Mouse (Mus musculus): ENCODE data around the gene Atp8a1.
"Not testable (repeated sequence)": the region's sequence is repeated elsewhere in the genome, so short reads cannot be mapped to it uniquely, and the experiment has no call there.

Gene Atp8a1

DNA sequence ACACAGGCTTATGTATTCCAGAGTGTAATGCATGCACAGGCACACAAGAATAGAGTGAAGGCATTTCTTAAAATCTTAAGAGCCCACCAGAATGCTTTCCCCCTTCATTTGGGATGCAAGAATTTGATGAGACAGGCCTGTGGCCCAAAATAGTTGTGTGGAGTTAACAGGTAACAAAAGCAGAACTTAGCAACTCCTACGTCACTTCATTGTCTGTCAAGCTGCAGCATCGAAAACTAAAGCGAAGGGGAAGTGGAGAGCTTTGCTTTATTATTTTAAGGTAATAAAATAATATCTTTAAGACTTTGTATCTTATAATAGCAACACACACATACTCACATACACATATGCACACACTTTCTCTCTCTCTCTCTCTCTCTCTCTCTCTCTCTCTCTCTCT lies 20.3 kb downstream of the Atp8a1 start:
- no peak for DNase-seq (ENCODE audit: low spot score in 2 of 2)

DNA sequence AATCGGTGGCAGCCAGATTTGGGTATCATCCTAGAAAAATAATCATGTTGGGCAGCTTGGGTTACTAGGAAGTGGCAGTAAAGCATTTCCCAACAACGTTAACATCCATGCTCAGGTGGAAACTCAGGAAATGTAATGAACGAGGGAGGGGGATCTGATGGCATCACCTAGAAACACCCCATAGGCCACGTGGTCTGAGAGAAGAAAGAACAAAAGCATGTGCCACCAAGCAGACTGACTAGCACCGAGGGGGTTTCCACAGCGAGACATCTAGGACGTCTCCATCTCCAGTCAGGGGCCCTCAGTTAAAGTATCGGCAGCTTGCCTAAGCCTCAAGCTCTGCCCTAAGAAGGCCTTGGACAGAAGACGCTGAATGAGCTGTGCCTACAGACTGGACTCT lies 21.0 kb downstream of the Atp8a1 start:
- no peak for DNase-seq (ENCODE audit: low spot score in 2 of 2)

DNA sequence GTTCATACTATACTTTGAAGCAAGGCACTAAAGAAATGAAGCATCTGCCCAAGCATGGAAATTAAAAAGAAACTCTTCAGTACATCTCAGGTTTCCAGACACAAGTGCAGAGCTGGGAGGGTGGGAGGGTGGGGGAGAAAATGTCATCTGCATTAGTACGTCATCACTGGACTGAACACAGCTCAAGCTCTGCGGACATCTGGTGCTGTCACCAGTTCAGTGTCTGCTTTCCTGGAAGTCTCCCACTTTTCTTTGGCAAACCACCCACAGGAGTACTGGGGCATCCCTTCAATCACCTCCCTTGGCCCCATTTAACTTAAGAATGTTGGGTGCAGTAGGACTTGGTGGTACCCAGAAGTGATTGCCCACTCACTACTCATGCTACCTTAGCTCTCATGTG lies 22.6 kb downstream of the Atp8a1 start:
- DNase-seq (ENCODE audit: low spot score in 2 of 2), result no peak

DNA sequence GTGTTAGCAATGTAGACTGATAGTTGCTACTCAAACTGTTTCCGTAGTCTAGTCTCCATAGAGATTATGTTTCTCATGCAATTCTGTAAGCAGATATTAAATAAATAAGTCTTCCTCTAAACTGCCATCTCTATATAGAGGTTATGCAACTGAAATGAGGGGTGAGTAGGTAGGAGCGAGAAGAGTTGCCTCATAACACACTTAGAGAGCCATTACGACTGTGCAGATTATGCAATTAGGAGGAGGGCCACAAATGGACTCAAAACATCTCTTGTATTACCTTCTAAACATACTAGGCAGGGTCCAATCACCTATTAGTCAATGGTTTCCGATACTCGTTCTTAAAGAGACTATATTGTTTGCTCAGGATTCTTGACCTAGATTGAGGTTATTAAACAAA lies 23.5 kb downstream of the Atp8a1 start:
- DNase-seq (ENCODE audit: low spot score in 2 of 2), result no peak

DNA sequence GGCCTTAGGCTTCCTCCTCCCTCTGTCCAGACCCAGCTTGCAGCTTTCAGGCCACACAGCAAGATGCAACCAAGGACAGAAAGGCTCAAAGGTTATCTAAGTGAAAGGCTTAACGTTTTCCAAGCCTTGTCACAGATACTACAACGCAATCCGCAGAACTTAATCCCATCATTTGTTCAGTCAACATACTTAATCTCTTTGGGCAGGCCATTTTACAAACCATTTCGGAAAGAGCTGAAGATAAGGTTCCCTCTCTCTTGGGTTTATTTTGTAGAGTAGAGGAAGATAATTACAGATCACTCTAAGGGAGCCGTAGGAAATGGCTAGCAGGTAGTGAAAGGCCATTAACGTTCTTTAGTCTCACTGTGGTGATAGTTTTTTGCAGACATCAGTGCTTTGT lies 24.6 kb downstream of the Atp8a1 start:
- DNase-seq (ENCODE audit: low spot score in 2 of 2), result no peak

DNA sequence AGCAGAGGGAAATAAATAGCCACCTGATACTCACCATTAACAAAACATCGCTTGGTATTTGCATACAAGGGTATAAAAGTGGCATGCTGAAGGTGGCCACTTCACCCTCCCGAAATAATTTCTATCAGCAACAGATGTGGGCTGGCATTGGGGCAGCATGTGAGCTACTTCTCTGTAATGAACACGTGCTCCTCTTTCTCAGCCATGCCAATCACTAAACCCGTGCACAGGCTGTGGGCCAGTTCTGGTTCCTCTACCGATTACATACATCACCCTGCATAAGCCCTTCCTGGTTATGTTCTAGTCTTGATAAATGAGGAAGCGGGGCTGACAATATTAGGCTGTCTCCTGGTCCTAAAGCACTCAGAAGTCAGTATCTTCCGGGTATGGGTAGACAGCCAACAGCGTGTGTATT lies 25.2 kb downstream of the Atp8a1 start:
- DNase-seq (ENCODE audit: low spot score in 2 of 2), result no peak

DNA sequence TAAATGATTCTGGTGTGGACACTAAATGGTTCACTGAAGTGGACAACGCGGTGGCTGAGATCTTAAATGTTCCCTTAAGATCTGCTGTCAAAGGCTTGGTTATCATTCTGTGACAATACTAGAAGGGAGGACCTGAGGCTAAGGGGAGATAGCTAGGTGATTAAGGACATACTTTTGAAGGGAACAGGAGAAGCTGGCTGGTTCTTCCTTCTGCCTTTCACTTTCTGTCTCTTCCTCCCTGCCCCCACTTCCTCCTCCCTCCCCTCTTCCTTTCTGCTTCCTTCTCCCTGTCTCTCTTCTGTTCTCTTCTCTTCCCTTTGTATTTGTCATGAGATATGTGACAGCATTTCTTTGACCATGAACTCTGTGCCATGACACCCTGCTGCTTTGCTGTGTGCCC lies 26.0 kb downstream of the Atp8a1 start:
- no peak for DNase-seq (ENCODE audit: low spot score in 2 of 2)

DNA sequence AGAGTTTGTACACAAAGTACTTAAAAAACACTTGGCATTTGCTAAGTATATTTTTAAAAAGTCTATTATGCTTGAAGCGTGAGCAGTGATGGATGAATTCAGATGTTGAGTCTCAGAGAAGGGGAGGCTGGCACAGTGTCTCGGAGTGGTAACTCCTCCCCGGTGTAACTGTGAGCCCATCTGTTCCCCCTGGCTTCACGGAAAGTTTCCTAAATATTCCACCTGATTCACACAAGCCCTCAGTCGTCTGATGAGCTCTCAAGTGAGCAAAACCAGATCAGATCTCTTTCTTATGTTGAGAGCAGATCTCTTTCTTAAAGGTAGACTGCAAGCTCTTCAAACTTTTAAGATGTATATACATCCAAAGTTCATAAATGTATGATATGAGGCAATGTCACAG lies 27.8 kb downstream of the Atp8a1 start:
- DNase-seq (ENCODE audit: low spot score in 2 of 2), result no peak

DNA sequence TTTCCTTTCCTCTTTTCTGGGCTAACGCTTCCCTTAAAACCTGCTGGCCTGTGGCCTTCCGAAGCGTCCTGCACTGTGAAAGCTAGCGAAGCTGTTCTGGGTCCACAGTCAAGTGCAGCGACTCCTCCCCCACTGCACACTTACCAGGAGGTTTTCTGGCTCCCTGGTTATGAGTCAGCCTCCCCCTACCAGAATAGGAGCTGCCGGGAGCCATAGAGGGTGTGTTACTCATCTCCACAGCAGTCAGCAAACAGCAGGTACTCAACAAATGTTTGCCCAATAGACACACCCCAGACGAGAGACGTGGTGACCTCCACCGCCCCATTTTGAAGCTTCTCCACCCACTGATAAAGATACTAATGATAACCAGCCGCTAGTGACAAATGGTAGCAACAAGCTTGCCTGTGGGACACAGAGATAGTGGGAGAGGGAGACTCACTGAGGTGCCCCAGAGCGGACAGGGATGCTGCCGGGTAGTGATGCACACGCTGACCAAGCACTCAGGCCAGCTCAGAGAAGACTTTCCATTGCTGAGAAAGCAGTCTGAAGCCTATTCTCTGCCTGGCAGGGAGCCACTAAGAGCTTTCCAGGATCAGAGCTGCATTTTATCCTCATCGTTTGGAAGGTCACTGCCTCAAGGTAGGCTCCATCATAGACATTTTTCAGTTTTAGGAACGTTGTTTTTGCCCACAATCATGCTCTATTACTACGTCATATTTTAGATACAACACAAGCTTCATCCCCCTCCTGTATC lies 31.5 kb downstream of the Atp8a1 start:
- DNase-seq (ENCODE audit: low spot score in 2 of 2), result peak in 1 of 2 experiments; percentile 10

DNA sequence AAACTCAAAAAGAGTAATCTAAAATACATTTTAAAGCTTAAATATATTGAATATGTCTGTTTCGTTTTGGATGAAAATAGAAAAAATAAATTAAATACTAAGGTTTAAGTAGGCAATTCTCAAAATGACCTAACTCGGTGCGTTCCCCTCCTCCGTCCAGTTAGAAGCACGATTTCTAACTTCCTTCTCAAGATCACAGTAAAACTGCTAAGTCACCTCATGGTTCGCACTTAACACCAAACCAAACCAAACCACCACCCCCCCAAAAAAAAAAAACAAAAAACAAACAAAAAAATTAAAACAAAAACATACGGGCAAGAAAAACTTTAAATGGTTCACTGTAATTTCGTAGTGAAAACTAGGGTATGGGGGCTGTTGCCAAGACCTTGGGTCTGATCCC lies 32.2 kb downstream of the Atp8a1 start:
- DNase-seq (ENCODE audit: low spot score in 2 of 2), result not testable (repeated sequence)

DNA sequence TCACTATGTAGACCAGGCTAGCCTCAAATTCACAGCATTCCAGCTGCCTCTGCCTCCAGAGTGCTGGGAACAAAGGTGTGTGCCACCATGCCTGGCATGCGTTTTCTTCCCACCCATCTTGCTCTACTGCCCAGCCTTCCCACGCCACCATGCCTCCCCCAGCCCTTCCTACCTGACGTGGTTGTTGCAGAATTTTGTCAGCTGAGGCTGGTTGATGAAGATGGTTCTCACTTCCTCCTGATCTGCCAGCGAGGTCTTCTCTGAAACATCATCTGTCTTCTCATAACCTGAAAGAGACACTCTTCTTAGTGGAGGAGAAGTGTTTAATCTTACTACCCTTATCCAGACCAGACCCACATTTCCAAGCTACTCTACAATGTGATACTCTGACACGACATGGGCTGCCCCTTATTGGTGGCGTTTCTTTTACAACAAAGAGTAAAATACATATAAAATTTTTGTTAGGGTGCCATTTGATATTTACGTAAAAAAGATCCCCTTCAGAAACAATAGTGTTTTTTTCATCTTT lies 32.7 kb downstream of the Atp8a1 start:
- DNase-seq (ENCODE audit: low spot score in 2 of 2), result no peak

DNA sequence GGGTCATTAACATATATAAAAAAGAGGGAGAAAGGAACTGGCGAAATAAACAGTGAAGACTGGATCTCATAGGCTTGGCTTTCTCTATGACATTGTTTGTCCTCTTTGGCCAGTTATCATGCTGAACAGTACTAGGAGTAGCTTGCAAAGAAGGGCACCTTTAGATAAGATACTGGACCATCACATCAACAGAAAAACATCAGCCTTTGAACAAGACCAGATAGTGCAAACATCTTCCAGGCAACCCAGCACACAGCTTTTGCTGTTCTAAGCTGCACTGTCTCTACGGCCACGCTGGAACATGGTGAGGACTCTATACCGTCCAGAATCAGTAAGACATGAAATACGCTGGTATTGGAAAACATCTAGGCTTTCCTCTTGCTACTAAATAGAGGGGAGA lies 33.9 kb downstream of the Atp8a1 start:
- DNase-seq (ENCODE audit: low spot score in 2 of 2), result no peak

DNA sequence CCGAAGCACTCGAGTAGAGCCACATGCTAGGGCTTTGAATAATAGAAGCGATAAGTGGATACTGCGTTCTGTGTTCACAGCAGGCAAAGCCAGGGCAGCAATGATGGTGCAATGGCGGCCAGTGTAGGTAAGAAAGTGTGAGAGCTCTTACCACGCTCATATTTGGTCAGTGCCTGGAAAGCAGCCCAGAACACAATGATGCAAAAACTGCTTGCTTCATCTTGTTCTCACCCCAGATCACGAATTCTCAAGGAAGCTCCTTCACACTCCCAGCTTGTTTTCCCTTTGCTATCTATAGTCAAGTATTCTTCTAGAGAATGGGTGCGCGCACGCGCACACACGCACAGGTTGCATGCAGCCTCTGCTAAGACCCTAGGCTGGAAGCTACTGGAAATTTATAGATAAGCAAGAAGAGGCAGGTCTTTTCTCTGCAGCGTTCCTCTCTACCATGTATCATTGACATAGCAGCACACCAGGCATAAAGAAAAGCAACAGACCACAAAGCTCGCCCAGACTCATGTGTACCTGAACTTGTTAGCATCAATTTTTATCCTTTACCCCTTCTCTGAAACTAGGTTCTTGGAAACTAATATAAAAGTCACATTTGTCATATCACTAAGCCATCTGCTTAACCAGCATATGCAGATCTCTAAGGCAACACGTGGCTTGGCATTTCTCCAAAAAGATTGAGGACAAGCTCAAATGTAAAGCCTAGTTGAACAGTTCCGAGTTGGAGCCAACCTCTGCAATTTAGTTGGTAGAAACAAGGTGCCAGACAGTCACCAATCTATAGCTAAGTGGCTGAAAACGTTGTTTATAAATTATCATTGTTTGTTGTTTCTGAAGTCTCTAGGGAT lies 44.8 kb downstream of the Atp8a1 start:
- DNase-seq (ENCODE audit: low spot score in 2 of 2), result no peak

DNA sequence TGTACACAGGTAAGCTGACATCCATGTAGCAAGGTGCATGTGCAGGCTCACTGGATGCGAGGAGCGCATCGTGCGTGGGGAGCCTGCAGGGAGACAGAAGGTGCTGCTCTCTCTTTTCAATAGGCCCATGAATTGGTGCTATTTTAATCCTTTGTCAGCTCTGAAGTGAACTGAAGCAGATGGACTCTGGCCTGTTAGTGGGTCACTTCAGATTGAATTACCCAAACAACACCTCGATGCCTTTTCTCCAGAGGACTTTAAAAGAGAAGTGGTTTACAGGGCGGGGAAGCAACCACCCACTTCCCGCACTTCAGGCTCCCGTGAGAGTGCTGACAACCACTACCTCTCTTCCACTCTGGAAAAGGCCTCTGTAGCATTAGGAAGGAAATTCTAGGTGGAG lies 46.4 kb downstream of the Atp8a1 start:
- no peak for DNase-seq (ENCODE audit: low spot score in 2 of 2)

DNA sequence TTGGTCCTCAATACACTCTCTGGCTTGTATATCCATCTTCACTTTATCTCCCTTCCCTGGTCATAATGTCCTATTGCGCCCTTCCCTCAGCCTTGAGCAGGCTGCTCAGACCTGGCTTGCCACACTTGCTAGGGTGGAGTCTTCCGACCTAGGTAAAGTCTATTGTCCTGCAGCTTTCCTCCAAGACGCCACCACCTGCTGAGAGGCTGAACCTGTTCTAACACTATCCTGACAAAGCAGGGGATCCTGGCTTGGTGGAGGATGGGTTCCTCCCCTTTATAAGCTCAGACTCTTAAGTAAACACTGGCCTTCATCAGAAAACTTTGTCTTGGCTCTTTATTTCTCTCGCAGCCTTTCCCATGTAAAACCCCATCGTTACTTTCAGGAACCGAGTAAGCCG lies 47.4 kb downstream of the Atp8a1 start:
- no peak for DNase-seq (ENCODE audit: low spot score in 2 of 2)

DNA sequence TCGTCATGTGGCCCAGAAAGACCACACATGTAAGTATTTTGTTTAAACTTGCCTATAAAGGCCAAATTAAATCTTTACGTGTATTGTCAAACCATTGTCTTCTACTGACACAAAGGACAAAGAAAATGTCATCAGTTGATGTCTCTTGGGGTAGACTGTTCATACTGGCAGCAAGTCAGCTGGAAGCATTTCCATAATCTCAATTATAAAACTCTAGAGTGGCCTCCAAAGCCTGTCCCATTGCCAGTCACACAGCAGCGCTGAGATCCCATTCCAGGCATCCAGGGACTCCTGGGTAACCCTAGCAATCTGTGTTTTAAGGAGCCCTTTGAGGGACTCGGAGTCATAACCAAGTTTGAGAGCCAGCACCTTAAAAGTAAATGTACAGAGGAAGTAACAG lies 48.9 kb downstream of the Atp8a1 start:
- DNase-seq (ENCODE audit: low spot score in 2 of 2), result no peak

DNA sequence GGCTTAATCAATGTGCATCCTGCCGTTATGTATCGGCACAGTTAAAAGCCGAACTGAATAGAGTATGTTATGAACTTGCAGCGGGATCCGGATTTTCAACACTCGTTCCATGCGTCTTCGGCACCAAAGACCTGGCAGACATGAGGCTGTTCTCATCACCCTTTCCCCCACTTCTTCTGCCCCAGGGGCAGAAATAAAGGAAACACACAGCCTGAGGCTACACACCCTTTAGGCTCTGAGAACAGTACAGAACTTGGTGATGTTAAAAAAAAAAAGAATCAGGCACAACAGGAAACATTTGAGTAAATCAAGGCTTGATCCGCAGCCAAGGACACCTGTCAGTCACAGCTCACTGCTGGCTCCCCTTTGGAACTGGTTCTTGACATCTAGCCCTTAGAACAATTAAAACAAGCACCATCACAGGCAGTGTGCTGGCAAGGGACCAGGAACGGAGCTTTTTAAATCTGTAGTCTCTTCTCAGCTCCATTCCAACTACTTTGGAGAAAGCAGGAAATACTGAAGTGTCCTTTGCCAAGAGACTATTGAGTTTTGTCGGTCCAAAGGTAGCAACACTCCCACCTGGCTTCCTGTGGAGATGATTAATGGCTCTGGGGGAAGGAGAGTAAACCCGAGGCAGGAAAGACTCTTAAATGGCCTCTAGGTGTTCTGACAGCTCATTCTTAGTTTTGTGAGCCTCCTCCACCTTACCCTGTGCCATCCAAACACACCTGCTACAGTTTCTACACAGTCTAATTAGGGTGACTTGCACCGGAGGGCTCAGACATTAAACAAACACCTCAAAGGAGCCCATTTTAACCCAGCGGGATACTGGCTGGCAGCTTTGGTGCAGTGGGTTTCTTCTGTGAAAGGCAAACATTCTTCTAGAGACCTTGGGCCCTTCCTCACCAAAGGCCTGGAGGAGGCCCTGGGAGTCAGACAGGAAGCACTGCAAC lies 50.0 kb downstream of the Atp8a1 start:
- DNase-seq (ENCODE audit: low spot score in 2 of 2), result no peak

DNA sequence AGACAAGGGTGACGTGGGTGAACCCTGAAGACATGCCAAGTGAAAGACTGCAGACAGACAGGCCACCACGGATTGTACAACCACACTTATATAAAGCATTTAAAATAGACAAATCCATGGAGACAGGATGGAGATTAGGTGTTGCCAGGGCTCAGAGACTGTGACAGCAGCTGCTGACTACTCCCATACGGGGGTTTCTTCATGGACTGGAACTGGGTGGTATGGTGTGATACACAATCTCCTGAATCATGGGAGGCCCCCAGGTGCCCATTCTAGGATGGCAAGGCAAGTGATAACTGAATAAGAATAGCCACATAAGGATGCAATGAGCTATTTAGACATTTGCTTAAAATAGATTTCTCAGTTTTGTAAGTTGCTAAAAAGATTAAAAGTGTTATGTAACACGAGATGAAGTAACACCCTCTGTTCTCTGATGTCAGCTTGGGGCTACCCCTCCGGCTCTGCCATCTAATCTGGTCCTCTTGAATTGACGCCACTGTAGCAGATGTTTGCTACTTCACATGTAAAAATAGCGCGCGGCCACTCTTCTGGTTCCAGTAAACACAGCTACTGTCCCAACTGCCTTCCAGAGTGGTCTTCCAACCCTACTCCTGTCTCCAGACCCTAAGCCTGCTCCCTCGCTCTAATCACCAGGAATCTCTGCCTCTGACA lies 53.0 kb downstream of the Atp8a1 start:
- DNase-seq (ENCODE audit: low spot score in 2 of 2), result peak in 1 of 2 experiments; percentile 29

DNA sequence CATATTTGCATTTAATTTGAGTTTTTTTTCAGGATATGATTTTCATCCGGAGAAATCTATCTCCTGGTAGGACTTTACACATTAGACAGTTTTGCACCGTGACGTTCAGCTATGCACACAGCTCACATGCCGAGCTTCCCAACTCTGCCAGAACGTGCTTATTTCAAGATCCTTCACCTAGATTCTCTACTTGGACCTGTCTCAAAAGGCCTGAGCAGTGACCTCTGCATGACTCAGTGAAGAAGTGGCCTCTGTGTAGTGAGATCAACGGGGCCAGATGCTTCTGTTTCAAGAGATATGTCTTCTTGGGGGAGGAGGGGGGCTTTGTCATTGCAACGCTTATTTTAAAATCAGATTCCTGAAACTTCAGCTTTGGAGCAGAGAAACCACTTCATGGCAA lies 64.5 kb downstream of the Atp8a1 start:
- DNase-seq (ENCODE audit: low spot score in 2 of 2), result no peak

DNA sequence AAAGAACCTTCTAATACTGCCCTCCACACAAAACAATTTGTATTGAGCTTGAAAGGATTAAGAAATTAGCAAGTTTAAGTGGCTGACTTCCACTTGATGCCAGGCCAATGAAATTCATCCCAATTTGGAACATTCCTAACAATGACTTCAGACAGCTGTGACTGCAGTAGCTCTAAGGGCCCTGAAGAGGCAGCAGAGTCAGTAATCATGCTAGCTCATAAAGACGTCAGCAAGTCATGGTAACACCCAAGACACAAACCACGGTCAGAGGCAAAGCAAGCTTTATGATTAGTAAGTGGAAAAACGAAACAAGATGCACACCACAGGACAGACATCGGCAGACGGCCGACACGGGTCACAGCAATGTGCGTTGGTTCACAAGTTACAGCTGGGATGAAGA lies 69.2 kb downstream of the Atp8a1 start:
- DNase-seq (ENCODE audit: low spot score in 2 of 2), result no peak

DNA sequence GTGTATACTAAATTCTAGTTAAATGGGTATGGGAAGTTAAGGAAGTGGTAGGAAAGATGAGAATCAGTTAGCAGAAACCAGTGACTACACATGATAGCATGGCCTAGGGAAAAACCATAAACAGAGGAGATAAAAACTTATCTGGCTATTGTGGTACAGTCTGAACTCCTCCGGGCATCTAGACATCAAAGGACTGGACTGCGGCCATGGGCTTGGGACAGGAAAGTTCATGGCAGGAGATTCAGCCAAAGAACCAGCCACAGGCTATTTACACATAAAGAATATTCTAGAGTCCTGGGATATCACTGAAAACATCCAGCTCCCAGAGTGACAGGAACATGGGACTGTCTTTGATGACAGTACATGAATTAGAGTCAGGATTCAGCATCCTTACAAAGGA lies 73.0 kb downstream of the Atp8a1 start:
- DNase-seq (ENCODE audit: low spot score in 2 of 2), result no peak
